Mouse (Mus musculus): ENCODE results near the gene Gm11172. TPM values are rescaled to one million over a fixed set of nuclear protein-coding genes. Genes with fewer than 3 reads are reported as not detected.
"Not testable (repeated sequence)": the region's sequence is repeated elsewhere in the genome, so short reads cannot be mapped to it uniquely, and the experiment has no call there.

Gm11172 gene
- total RNA-seq, 2 experiments from 2014 or later, result not detected

DNA sequence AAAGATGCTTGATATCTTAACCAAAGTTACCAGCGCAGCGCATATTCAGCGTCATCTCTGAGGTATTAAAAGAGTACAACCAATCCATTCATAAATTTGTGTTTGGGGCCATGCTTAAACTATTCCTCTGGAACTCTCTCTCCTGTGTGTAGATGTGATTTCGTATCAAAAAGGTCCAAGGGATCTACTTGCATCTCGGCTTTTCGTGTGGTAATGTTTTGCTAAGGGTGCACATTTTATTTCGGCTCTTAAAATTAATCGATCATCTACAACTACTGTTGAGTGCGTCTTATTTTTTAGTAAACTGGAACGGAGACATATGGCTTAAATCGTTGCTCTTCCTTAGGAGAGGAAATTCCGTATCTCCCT, 21.8 kb downstream of the Gm11172 start:
- no peak for DNase-seq

GRCm38 (mm10) chr16:10834911-10835587, 22.3 kb downstream of the Gm11172 start, which contains the start of gene Rmi2:
Rmi2 (plus strand) TSS chr16:10835059.
- DNase-seq, result peak; percentile 88 to 92

DNA sequence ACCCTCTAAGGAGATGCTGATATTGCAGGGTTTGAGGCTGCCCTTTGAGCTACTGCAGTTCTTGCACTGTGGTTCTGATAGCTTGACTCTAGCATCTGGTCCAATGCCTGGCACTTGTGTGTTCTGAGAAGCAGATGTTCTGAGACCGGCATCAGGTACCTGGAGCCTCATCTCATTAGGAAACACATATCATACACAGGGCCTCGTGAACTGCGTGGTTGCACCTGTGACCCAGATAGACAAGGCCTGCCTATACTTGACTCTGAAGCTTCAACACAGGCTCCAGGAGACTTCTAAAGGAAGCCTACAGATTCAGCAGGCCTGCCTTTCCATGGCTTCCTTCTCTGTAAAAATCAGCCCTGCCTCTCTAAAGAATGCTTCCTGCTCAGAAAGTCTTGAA, 23.7 kb downstream of the Gm11172 start:
- DNase-seq, result no peak

DNA sequence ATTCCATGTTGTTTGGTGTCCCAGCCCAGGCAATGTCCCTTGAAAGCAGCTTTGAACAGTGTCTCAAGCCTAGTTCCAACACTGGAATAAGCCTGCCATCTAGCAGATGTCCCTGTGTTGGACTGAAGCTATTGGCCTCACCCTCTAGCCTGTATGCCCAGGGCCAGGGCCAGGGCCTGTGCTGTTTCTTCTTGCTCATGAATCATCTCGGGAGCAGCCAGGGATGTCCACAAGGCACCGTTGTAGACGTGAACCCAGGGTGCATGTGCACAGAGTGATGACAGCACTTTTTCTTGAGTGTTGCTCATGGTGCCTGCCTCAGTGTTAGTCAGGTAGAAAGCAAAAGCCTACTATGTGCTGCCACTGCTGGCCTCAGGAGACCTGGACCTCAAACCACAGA, 24.5 kb downstream of the Gm11172 start:
- no peak for DNase-seq

- DNase-seq, result no peak
Observed at GRCm38 (mm10) chr16:10837903-10838302, 25.2 kb downstream of the Gm11172 start.

GRCm38 (mm10) chr16:10838487-10839245, 26.0 kb downstream of the Gm11172 start:
- no peak for DNase-seq

- DNase-seq, result no peak
Observed at GRCm38 (mm10) chr16:10840018-10840417, 27.3 kb downstream of the Gm11172 start.

GRCm38 (mm10) chr16:10842282-10842855, 29.7 kb downstream of the Gm11172 start:
- no peak for DNase-seq

DNA sequence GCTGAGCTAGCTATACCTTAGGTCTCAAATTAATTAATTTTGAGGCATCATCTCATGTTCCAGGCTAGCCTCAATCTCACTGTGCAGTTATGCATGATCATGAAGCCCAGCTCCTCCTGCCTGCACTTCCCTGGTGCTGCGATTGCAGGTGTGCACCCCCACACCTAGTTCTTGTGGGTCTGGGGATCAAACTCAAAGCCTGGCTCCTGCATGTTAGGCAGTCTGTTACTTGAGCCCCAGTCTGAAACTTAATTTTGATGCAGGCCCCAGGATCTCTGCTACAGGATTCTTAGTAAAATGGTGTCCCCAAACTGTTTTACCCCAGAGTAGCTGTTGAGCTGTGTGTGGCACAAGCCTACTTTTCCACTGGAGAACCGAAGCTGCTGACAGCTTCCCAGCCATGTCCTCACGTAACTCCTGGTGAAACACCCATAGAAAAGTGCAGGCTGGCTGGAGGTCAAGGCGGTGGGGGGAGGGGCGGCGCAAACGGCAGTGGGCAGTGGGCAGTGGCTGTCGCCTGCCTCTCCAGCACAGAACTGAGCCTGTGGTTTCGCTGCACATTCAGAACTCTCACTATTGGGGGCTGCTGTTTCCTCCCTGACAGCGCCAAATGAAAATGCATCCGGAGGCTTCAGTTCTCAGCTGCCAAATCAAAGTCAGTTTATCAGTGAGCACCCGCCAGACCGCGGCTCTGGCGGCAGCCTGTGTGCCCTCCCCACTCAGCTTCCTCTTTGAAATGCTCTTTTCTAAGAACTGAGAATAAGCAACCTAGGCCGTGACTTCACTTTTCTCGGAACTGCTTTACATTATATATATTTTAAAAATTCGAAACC, 31.0 kb downstream of the Gm11172 start:
- peak; percentile 64 to 71 for DNase-seq

GRCm38 (mm10) chr16:10844319-10844670, 31.6 kb downstream of the Gm11172 start:
- DNase-seq, result no peak

GRCm38 (mm10) chr16:10845952-10846351, 33.2 kb downstream of the Gm11172 start:
- DNase-seq, result no peak

DNA sequence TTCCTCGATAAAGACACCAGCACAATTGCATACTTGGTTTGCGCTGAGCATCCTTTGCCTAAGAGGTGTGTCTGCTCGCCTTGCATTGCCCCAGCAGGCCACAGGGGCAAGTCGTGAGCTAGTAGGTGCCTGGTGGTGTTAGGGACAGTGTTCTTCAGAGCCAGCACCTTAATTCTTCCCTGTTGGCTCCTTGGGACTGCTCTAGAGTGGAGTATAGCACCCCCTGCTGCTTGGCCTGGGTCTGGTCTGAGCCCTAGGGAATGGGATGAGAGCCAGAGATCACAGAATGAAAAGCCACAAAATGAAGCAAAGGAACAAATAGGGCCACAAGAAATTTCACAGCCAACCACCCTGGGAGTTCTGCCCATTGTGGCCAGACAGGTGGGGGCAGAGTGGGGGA, 33.8 kb downstream of the Gm11172 start:
- DNase-seq, result peak; percentile 73 to 84

- peak; percentile 75 to 78 for DNase-seq
Observed at GRCm38 (mm10) chr16:10849965-10850861, 37.5 kb downstream of the Gm11172 start.

- DNase-seq, result no peak
Observed at GRCm38 (mm10) chr16:10850905-10851304, 38.2 kb downstream of the Gm11172 start.

- DNase-seq, result not testable (repeated sequence)
Observed at GRCm38 (mm10) chr16:10852216-10852615, 39.5 kb downstream of the Gm11172 start.

DNA sequence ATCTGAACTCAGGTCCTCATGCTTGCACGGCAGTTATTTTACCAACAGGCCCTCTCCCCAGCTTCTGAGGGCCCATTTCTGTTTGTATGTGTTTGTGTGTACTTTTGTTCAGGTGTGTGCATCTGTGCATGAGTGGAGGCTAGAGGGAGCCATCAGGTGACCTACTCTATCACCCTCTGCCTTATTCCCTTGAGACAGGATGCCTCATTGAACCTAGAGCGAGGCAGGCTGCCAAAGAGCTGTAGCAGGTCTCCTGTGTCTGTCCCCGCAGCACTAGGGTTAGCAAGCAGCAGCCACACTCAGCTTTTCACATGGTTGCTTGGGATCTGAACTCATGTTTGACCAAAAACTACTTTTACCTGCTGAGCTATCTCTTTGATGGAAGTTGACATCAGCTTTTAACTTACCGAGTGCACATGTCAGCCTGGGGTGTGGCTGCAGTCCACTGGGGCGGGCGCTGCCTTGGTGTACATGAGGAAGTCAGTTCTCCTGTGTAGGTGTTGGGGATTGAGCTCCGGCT, 47.1 kb downstream of the Gm11172 start:
- no peak for DNase-seq

GRCm38 (mm10) chr16:10861408-10861807, 48.7 kb downstream of the Gm11172 start:
- peak; percentile 69 to 79 for DNase-seq

Data from heart, adult 18-20 months (tissue).